Mouse (Mus musculus) thymus, postnatal 25 days (tissue): ENCODE data around the gene Timm13.
A peak's percentile ranks its signal among the peaks of the same experiment; 100 is the strongest.

Source experiments
- DNase-seq: peaks from one replicate; pipeline ENCODE4 v3.0.0; 2022

Timm13 gene

GRCm38 (mm10) chr10:80858350-80858935 lies 42.3 kb downstream of the Timm13 start:
- no peak for DNase-seq

GRCm38 (mm10) chr10:80857848-80858247 lies 42.9 kb downstream of the Timm13 start:
- DNase-seq, result no peak

- no peak for DNase-seq
Measured at GRCm38 (mm10) chr10:80857386-80857785, 43.4 kb downstream of the Timm13 start.

GRCm38 (mm10) chr10:80856908-80857307 lies 43.9 kb downstream of the Timm13 start:
- no peak for DNase-seq

GRCm38 (mm10) chr10:80856267-80856666 lies 44.5 kb downstream of the Timm13 start:
- no peak for DNase-seq

GRCm38 (mm10) chr10:80855749-80856073 lies 45.1 kb downstream of the Timm13 start:
- no peak for DNase-seq

- peak; percentile 99 for DNase-seq
Measured at GRCm38 (mm10) chr10:80854913-80855748, 45.6 kb downstream of the Timm13 start, which contains the start of the genes Lsm7 and Sppl2b. Gene Lsm7 (minus strand): TSS chr10:80855209. Gene Sppl2b (plus strand): TSS chr10:80855275.
